Mouse (Mus musculus): ENCODE results near the gene Atxn7l3b. TPM values are rescaled to one million over a fixed set of nuclear protein-coding genes. Genes with fewer than 3 reads are reported as not detected.

The Atxn7l3b gene
- polyA plus RNA-seq, 1 experiment from 2014 or later = 272 TPM

DNA sequence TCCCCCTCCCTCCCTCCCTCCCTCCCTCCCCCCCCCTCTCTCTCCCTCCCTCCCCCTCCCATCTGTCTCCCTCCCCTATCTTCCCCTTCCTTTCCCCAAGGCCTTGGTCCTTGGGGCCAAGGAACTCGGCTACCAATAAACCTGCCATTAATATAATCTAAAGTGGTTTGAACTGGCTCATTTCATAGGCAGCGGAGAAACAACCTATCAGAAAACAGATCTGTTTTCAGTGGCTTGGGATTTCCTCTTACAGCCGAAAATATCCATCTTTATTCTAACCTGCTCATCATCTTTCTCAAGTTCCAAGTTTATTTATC lies 45.2 kb downstream of the Atxn7l3b start:
- Histone ChIP-seq H3K27me3 (ENCODE audit: control insufficient read depth, insufficient read depth, low read length) (no peaks in the 10 kb centered on the region), H3K9ac (ENCODE audit: low read length) (no peak overlapping the region), H3K4me2 (ENCODE audit: low read depth) (no peak overlapping the region), H3K4me1 (ENCODE audit: control insufficient read depth, insufficient read depth, low read length) (no peaks in the 10 kb centered on the region), H3K27ac (ENCODE audit: low read depth, low read length) (no peak overlapping the region), H3K4me3 (ENCODE audit: low read depth, low read length) (no peak overlapping the region), H3K36me3 (ENCODE audit: control insufficient read depth, insufficient read depth, low read length) (no peaks in the 10 kb centered on the region), H3K9me3 (ENCODE audit: control insufficient read depth, low read length) (no peaks in the 10 kb centered on the region)
- 70% methylated on average over 3 of the region's 3 CpGs for WGBS
- no peak for DNase-seq (ENCODE audit: low spot score)
- ATAC-seq (ENCODE audit: insufficient read depth, low FRiP score, low TSS enrichment) = no peak

DNA sequence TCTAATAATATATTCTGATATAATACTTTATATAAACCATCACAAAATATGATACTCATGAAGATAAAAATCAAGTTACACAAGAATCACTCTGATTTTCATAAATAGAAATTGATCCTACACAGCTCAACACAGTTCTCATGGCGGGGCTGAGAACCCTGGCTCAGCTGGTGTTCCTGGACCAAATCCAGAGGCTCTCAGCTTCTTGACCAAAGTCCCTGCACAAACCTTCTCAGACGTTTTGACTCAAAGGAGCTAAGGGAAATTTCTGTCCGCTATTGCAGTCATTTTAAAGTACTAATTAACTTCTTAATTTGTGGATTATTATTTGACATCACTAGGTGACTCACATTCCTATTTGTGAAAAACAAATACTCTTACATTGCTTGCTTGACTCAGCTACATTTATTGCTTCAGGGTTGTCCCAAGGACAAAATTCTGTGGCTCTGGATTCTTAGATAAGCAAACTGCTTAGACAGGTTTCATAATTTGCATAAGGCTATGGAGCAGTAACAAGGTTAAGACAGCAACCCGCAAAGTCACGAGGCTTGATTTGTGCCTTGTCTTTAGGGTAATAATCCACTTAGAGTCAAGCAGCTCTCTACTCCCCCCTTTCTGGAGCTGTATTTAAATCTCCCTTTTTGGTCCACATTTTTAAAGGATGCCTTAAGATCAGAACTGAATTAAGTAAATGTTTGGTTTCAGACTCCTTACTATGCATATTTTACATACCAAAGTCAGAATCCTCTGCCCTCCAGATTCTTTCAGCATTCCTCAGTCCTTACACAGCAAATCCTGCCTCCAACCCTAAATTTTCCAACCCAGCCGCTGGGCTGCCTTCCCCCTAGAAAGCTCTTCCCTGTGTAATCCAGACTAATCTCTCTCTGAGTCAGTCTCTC lies 45.8 kb downstream of the Atxn7l3b start:
- no peak overlapping the region for H3K27ac ChIP-seq (ENCODE audit: low read depth, low read length)
- 56% methylated on average over 6 of the region's 6 CpGs for WGBS
- no peak overlapping the region for H3K4me3 ChIP-seq (ENCODE audit: low read depth, low read length)
- H3K9me3 ChIP-seq (ENCODE audit: control insufficient read depth, low read length) = no peaks in the 10 kb centered on the region
- no peaks in the 10 kb centered on the region for H3K36me3 ChIP-seq (ENCODE audit: control insufficient read depth, insufficient read depth, low read length)
- DNase-seq (ENCODE audit: low spot score) (no peak), ATAC-seq (ENCODE audit: insufficient read depth, low FRiP score, low TSS enrichment) (peak; percentile 7; the same call in 1 of the 2 replicates)
- no peaks in the 10 kb centered on the region for H3K27me3 ChIP-seq (ENCODE audit: control insufficient read depth, insufficient read depth, low read length)
- no peak overlapping the region for H3K9ac ChIP-seq (ENCODE audit: low read length)
- H3K4me1 ChIP-seq (ENCODE audit: control insufficient read depth, insufficient read depth, low read length) = no peaks in the 10 kb centered on the region
- no peak overlapping the region for H3K4me2 ChIP-seq (ENCODE audit: low read depth)

DNA sequence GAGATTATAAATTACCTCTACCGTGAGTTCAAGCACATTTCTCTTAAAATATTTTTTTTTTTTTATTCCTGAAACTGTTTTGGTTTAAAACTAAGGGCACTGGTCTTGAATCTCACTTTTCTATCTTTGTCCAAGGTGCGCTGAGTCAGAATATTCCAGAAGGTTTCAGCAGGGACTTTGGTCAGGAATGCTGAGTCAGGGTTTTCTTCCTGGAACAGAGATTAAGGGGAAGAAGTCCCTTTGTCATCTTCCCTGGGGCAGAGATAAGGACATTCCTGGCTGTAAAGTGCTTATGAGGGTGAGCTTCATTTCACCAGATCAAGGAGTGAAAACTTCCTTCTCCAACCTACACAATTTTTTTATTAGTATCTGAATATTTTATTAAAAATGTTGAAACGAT lies 46.7 kb downstream of the Atxn7l3b start:
- no peak overlapping the region for H3K4me3 ChIP-seq (ENCODE audit: low read depth, low read length)
- no peak for ATAC-seq (ENCODE audit: insufficient read depth, low FRiP score, low TSS enrichment)
- H3K27ac ChIP-seq (ENCODE audit: low read depth, low read length) = no peak overlapping the region
- DNase-seq (ENCODE audit: low spot score) = no peak
- H3K36me3 ChIP-seq (ENCODE audit: control insufficient read depth, insufficient read depth, low read length) = no peaks in the 10 kb centered on the region
- no peak overlapping the region for H3K4me2 ChIP-seq (ENCODE audit: low read depth)
- no peak overlapping the region for H3K9ac ChIP-seq (ENCODE audit: low read length)
- 91% methylated on average over 3 of the region's 3 CpGs for WGBS
- no peaks in the 10 kb centered on the region; the same call in 1 of the 2 replicates for H3K4me1 ChIP-seq (ENCODE audit: control insufficient read depth, insufficient read depth, low read length)
- H3K9me3 ChIP-seq (ENCODE audit: control insufficient read depth, low read length) = no peaks in the 10 kb centered on the region
- H3K27me3 ChIP-seq (ENCODE audit: control insufficient read depth, insufficient read depth, low read length) = no peaks in the 10 kb centered on the region

DNA sequence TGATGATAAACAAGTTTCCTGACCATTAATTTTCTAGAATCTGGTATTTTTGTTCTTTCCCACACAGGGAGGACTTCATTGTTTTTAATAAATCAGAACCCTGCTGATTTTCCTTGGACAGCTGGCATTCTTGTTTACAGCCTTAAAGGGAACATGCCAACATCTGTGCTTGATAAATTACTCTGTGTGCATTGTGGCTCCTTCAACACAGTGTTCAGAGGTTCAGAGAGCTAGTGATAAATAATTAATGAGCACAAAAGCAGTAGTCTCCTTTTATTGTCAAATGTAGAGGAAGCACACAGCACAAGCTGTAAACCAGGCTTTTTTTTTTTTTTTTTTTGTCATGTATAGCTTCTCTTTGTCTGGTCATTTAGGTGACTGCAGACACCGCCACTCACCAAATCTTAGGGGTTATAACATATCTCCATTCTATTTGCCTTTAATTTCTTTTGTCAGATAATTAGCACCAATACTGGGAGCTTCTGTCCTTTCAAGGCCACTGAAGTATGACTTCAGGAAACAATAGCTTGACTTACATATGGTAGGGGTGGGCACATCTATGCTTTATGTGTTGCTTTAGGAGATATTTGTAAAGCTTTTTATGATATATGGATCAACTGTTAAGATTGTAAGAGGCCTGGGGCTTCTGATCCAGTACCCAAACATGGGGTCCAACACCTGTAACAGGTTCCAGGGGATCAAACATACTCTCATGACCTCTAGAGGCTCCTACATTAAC lies 52.0 kb downstream of the Atxn7l3b start:
- H3K4me2 ChIP-seq (ENCODE audit: low read depth) = no peak overlapping the region
- H3K9me3 ChIP-seq (ENCODE audit: control insufficient read depth, low read length) = no peaks in the 10 kb centered on the region
- H3K36me3 ChIP-seq (ENCODE audit: control insufficient read depth, insufficient read depth, low read length) = no peaks in the 10 kb centered on the region
- ATAC-seq (ENCODE audit: insufficient read depth, low FRiP score, low TSS enrichment) (peak; percentile 93), DNase-seq (ENCODE audit: low spot score) (no peak)
- 0 out of 2 replicates have a peak overlapping the region, but pooled peaks have one; percentile 20 for H3K27ac ChIP-seq (ENCODE audit: low read depth, low read length)
- 48% methylated on average over 1 of the region's 1 CpGs for WGBS
- no peaks in the 10 kb centered on the region for H3K27me3 ChIP-seq (ENCODE audit: control insufficient read depth, insufficient read depth, low read length)
- no peak overlapping the region for H3K4me3 ChIP-seq (ENCODE audit: low read depth, low read length)
- no peaks in the 10 kb centered on the region; the same call in 1 of the 2 replicates for H3K4me1 ChIP-seq (ENCODE audit: control insufficient read depth, insufficient read depth, low read length)
- no peak overlapping the region for H3K9ac ChIP-seq (ENCODE audit: low read length)
